ENCODE assay signal across 11 mouse cellular contexts in the genomic region with DNA sequence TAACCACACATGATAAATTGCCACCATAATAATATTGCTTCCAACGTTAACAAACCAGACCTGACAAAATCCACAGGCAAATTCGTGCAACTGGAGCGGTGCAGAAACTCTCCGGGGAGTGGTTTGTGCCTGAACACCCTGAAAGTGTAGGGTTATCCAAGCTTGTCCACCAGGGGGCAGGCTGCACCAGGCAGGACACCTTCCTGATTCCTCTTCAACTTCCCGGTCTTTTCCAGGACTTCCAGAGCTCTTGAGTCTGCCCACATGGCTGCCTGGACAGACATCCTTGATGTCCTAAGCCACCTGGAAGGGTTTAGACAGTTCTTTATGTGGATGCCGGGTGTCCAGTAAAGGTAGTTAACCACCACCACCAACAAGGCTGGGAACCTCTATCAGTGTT. TPM values are rescaled to one million over a fixed set of nuclear protein-coding genes. Genes with fewer than 3 reads are reported as not detected.
DNase-seq lines count a peak whose midpoint lies in the region; ATAC-seq and TF ChIP-seq lines count a peak whose summit lies in the region.
"Had no signal": no experiment of that assay in that cellular context is flagged by ENCODE, and none has a peak within 500 bp of the region (broad histone marks: within the 10 kb centered on the region; RNA-seq: fewer than 3 reads in every experiment).

No protein-coding gene starts in this region.

- intact Hi-C loops in gastrocnemius, postnatal 14 days (cut with DNase I; ENCODE audit: low total_unique reads) = no loop called here

- peak; percentile 81 for TF ChIP-seq CTCF in lung, embryonic 14.5 days (IDR thresholded peaks at IDR 0.05; ENCODE audit: low read depth)

- no peaks in the 10 kb centered on the region for H3K27me3 ChIP-seq in forebrain, embryonic 14.5 days (replicated peaks; ENCODE audit: control insufficient read depth, insufficient read depth, low read length)
- no peaks in the 10 kb centered on the region for H3K27me3 ChIP-seq in forebrain, embryonic 15.5 days
- no peaks in the 10 kb centered on the region for H3K27me3 ChIP-seq in midbrain, embryonic 14.5 days (ENCODE audit: control insufficient read depth, insufficient read depth, low read length)
- no peaks in the 10 kb centered on the region for H3K27me3 ChIP-seq in midbrain, embryonic 15.5 days (replicated peaks)
- H3K27me3 ChIP-seq in lung, embryonic 14.5 days (ENCODE audit: insufficient read depth, low read length) = no peaks in the 10 kb centered on the region
- H3K27me3 ChIP-seq: lung, embryonic 15.5 days; stomach, embryonic 15.5 days had no signal

- peak; percentile 47 for DNase-seq in forebrain, embryonic 14.5 days (ENCODE audit: low spot score)
- peak; percentile 46 for DNase-seq in midbrain, embryonic 14.5 days
- peak; percentile 85 for DNase-seq in adrenal gland, postnatal 10 days
- DNase-seq in gastrocnemius, postnatal 14 days = peak; percentile 64
- DNase-seq in lung, embryonic 14.5 days = peak; percentile 74
- peak; percentile 77 for DNase-seq in urinary bladder, postnatal 14 days (ENCODE audit: low spot score)

- no peaks in the 10 kb centered on the region for H3K9me3 ChIP-seq in forebrain, embryonic 14.5 days (replicated peaks; ENCODE audit: control insufficient read depth, low read length)
- no peaks in the 10 kb centered on the region for H3K9me3 ChIP-seq in forebrain, embryonic 15.5 days
- H3K9me3 ChIP-seq in midbrain, embryonic 14.5 days (ENCODE audit: control insufficient read depth, low read length) = no peaks in the 10 kb centered on the region
- no peaks in the 10 kb centered on the region for H3K9me3 ChIP-seq in midbrain, embryonic 15.5 days
- H3K9me3 ChIP-seq in lung, embryonic 14.5 days (ENCODE audit: low read depth, low read length) = no peaks in the 10 kb centered on the region
- H3K9me3 ChIP-seq: lung, embryonic 15.5 days; stomach, embryonic 15.5 days had no signal

- H3K9ac ChIP-seq in forebrain, embryonic 14.5 days (ENCODE audit: low read length) = no peak overlapping the region
- H3K9ac ChIP-seq in forebrain, embryonic 15.5 days (replicated peaks) = no peak overlapping the region
- no peak overlapping the region for H3K9ac ChIP-seq in midbrain, embryonic 14.5 days (replicated peaks; ENCODE audit: low read length)
- no peak overlapping the region for H3K9ac ChIP-seq in midbrain, embryonic 15.5 days
- H3K9ac ChIP-seq in lung, embryonic 14.5 days = no peak overlapping the region
- H3K9ac ChIP-seq: lung, embryonic 15.5 days; stomach, embryonic 15.5 days had no signal

- H3K4me1 ChIP-seq in forebrain, embryonic 14.5 days (ENCODE audit: control insufficient read depth, insufficient read depth, low read length) = no peaks in the 10 kb centered on the region
- H3K4me1 ChIP-seq in forebrain, embryonic 15.5 days = no peaks in the 10 kb centered on the region
- no peaks in the 10 kb centered on the region for H3K4me1 ChIP-seq in midbrain, embryonic 14.5 days (ENCODE audit: control insufficient read depth, insufficient read depth, low read length)
- no peaks in the 10 kb centered on the region for H3K4me1 ChIP-seq in midbrain, embryonic 15.5 days
- no peaks in the 10 kb centered on the region for H3K4me1 ChIP-seq in lung, embryonic 14.5 days (ENCODE audit: insufficient read depth)
- H3K4me1 ChIP-seq: stomach, embryonic 15.5 days had no signal

- no peaks in the 10 kb centered on the region for H3K36me3 ChIP-seq in forebrain, embryonic 14.5 days (ENCODE audit: control insufficient read depth, insufficient read depth, low read length)
- no peaks in the 10 kb centered on the region for H3K36me3 ChIP-seq in forebrain, embryonic 15.5 days
- H3K36me3 ChIP-seq in midbrain, embryonic 14.5 days (ENCODE audit: control insufficient read depth, insufficient read depth, low read length) = no peaks in the 10 kb centered on the region
- H3K36me3 ChIP-seq in midbrain, embryonic 15.5 days (replicated peaks) = no peaks in the 10 kb centered on the region
- H3K36me3 ChIP-seq in lung, embryonic 14.5 days (ENCODE audit: insufficient read depth) = no peaks in the 10 kb centered on the region
- H3K36me3 ChIP-seq: lung, embryonic 15.5 days; stomach, embryonic 15.5 days had no signal

- H3K27ac ChIP-seq in forebrain, embryonic 14.5 days (ENCODE audit: low read depth, low read length) = no peak overlapping the region
- no peak overlapping the region for H3K27ac ChIP-seq in forebrain, embryonic 15.5 days (replicated peaks)
- no peak overlapping the region for H3K27ac ChIP-seq in midbrain, embryonic 14.5 days (replicated peaks; ENCODE audit: low read depth, low read length)
- H3K27ac ChIP-seq in midbrain, embryonic 15.5 days = no peak overlapping the region
- H3K27ac ChIP-seq in lung, embryonic 14.5 days (ENCODE audit: low read depth) = no peak overlapping the region
- H3K27ac ChIP-seq: lung, embryonic 15.5 days; stomach, embryonic 15.5 days had no signal

- no peak overlapping the region for H3K4me3 ChIP-seq in forebrain, embryonic 14.5 days (ENCODE audit: low read depth, low read length)
- no peak overlapping the region for H3K4me3 ChIP-seq in forebrain, embryonic 15.5 days
- no peak overlapping the region for H3K4me3 ChIP-seq in midbrain, embryonic 14.5 days (replicated peaks; ENCODE audit: low read depth, low read length)
- H3K4me3 ChIP-seq in midbrain, embryonic 15.5 days = no peak overlapping the region
- H3K4me3 ChIP-seq in lung, embryonic 14.5 days (ENCODE audit: low read depth, low read length) = no peak overlapping the region
- H3K4me3 ChIP-seq: lung, embryonic 15.5 days; stomach, embryonic 15.5 days had no signal

- no peak for ATAC-seq in forebrain, embryonic 14.5 days
- no peak for ATAC-seq in forebrain, embryonic 15.5 days (replicated peaks)
- ATAC-seq in midbrain, embryonic 14.5 days (ENCODE audit: low FRiP score, low TSS enrichment) = no peak
- no peak for ATAC-seq in midbrain, embryonic 15.5 days (replicated peaks)
- ATAC-seq in lung, embryonic 14.5 days (ENCODE audit: insufficient read depth) = no peak

- H3K4me2 ChIP-seq in forebrain, embryonic 14.5 days (ENCODE audit: low read length) = no peak overlapping the region
- H3K4me2 ChIP-seq in forebrain, embryonic 15.5 days (replicated peaks) = no peak overlapping the region
- H3K4me2 ChIP-seq in midbrain, embryonic 14.5 days (ENCODE audit: low read length) = no peak overlapping the region
- H3K4me2 ChIP-seq in midbrain, embryonic 15.5 days = no peak overlapping the region
- H3K4me2 ChIP-seq in lung, embryonic 14.5 days = no peak overlapping the region
- H3K4me2 ChIP-seq: lung, embryonic 15.5 days; stomach, embryonic 15.5 days had no signal

- 36% methylated on average over 6 of the region's 6 CpGs for WGBS in forebrain, embryonic 14.5 days
- 39% methylated on average over 6 of the region's 6 CpGs for WGBS in forebrain, embryonic 15.5 days
- WGBS in midbrain, embryonic 14.5 days = 42% methylated on average over 6 of the region's 6 CpGs
- whole genome bisulfite sequencing in midbrain, embryonic 15.5 days = 41% methylated on average over 6 of the region's 6 CpGs
- 36% methylated on average over 6 of the region's 6 CpGs for WGBS in lung, embryonic 14.5 days

RNA-seq across cellular contexts. Expression of a gene that starts 9.3 kb away (rescaled TPM):
- polyA plus RNA-seq in forebrain, embryonic 14.5 days (2014; fragmentation: Nextera tagmentation; extraction: Ambion mirVana) = 10.1 and 11.6 TPM in 2 replicates
- 9.9 and 12.1 TPM in 2 replicates for polyA plus RNA-seq in forebrain, embryonic 15.5 days (2015; fragmentation: Nextera tagmentation; extraction: Ambion mirVana)
- polyA plus RNA-seq in midbrain, embryonic 14.5 days (2014; fragmentation: Nextera tagmentation; extraction: Ambion mirVana) = 11.1 and 17.6 TPM in 2 replicates
- polyA plus RNA-seq in midbrain, embryonic 15.5 days (2015; fragmentation: Nextera tagmentation; extraction: Ambion mirVana) = 13.6 and 14.4 TPM in 2 replicates
- total RNA-seq in adrenal gland, postnatal 10 days (2021) = 10 to 100 TPM; 12.3 to 21.7 TPM
- total RNA-seq in gastrocnemius, postnatal 14 days (2021) = 1 to 10 TPM; 5.9 to 6.0 TPM
- polyA plus RNA-seq in lung, embryonic 14.5 days (2014; fragmentation: Nextera tagmentation; extraction: Ambion mirVana) = 10.2 and 11.6 TPM in 2 replicates

RNA-seq across cellular contexts. Expression of a gene that starts 16.5 kb away (rescaled TPM):
- polyA plus RNA-seq in forebrain, embryonic 14.5 days (2014; fragmentation: Nextera tagmentation; extraction: Ambion mirVana) = not detected in 2 replicates
- polyA plus RNA-seq in forebrain, embryonic 15.5 days (2015; fragmentation: Nextera tagmentation; extraction: Ambion mirVana) = not detected in 2 replicates
- polyA plus RNA-seq in midbrain, embryonic 14.5 days (2014; fragmentation: Nextera tagmentation; extraction: Ambion mirVana) = 0.49 TPM in 1 of 2 replicates, not detected in the other
- polyA plus RNA-seq in midbrain, embryonic 15.5 days (2015; fragmentation: Nextera tagmentation; extraction: Ambion mirVana) = not detected in 2 replicates
- total RNA-seq in adrenal gland, postnatal 10 days (2021) = not detected
- not detected for total RNA-seq in gastrocnemius, postnatal 14 days (2021)
- not detected in 2 replicates for polyA plus RNA-seq in lung, embryonic 14.5 days (2014; fragmentation: Nextera tagmentation; extraction: Ambion mirVana)
- total RNA-seq: gastrocnemius, postnatal 4 days had no signal
- polyA plus RNA-seq: lung, embryonic 15.5 days; stomach, embryonic 15.5 days had no signal

RNA-seq across cellular contexts. Expression of a gene that starts 17.8 kb away (rescaled TPM):
- 14.4 and 15.8 TPM in 2 replicates for polyA plus RNA-seq in forebrain, embryonic 14.5 days (2014; fragmentation: Nextera tagmentation; extraction: Ambion mirVana)
- polyA plus RNA-seq in forebrain, embryonic 15.5 days (2015; fragmentation: Nextera tagmentation; extraction: Ambion mirVana) = 17.0 and 17.8 TPM in 2 replicates
- 13.1 and 14.2 TPM in 2 replicates for polyA plus RNA-seq in midbrain, embryonic 14.5 days (2014; fragmentation: Nextera tagmentation; extraction: Ambion mirVana)
- polyA plus RNA-seq in midbrain, embryonic 15.5 days (2015; fragmentation: Nextera tagmentation; extraction: Ambion mirVana) = 13.0 and 15.3 TPM in 2 replicates
- total RNA-seq in adrenal gland, postnatal 10 days (2021) = 10 to 100 TPM in 1 of 2 experiments, 1 to 10 TPM in 1; 7.9 to 10.1 TPM
- 1 to 10 TPM; 4.1 to 4.7 TPM for total RNA-seq in gastrocnemius, postnatal 14 days (2021)
- 16.4 and 17.5 TPM in 2 replicates for polyA plus RNA-seq in lung, embryonic 14.5 days (2014; fragmentation: Nextera tagmentation; extraction: Ambion mirVana)

RNA-seq across cellular contexts. Expression of a gene that starts 19.7 kb away (rescaled TPM):
- polyA plus RNA-seq in forebrain, embryonic 14.5 days (2014; fragmentation: Nextera tagmentation; extraction: Ambion mirVana) = 0.17 TPM in 1 of 2 replicates, not detected in the other
- 0.49 TPM in 1 of 2 replicates, not detected in the other for polyA plus RNA-seq in forebrain, embryonic 15.5 days (2015; fragmentation: Nextera tagmentation; extraction: Ambion mirVana)
- 0.30 and 0.43 TPM in 2 replicates for polyA plus RNA-seq in midbrain, embryonic 14.5 days (2014; fragmentation: Nextera tagmentation; extraction: Ambion mirVana)
- polyA plus RNA-seq in midbrain, embryonic 15.5 days (2015; fragmentation: Nextera tagmentation; extraction: Ambion mirVana) = 0.19 and 0.30 TPM in 2 replicates
- total RNA-seq in adrenal gland, postnatal 10 days (2021) = not detected
- not detected for total RNA-seq in gastrocnemius, postnatal 14 days (2021)
- polyA plus RNA-seq in lung, embryonic 14.5 days (2014; fragmentation: Nextera tagmentation; extraction: Ambion mirVana) = 0.29 and 0.41 TPM in 2 replicates
- total RNA-seq: gastrocnemius, postnatal 4 days had no signal

RNA-seq across cellular contexts. Expression of a gene that starts 24.5 kb away (rescaled TPM):
- 32.2 and 40.5 TPM in 2 replicates for polyA plus RNA-seq in forebrain, embryonic 14.5 days (2014; fragmentation: Nextera tagmentation; extraction: Ambion mirVana)
- polyA plus RNA-seq in forebrain, embryonic 15.5 days (2015; fragmentation: Nextera tagmentation; extraction: Ambion mirVana) = 41.0 and 42.1 TPM in 2 replicates
- polyA plus RNA-seq in midbrain, embryonic 14.5 days (2014; fragmentation: Nextera tagmentation; extraction: Ambion mirVana) = 41.0 and 48.6 TPM in 2 replicates
- 42.2 and 44.7 TPM in 2 replicates for polyA plus RNA-seq in midbrain, embryonic 15.5 days (2015; fragmentation: Nextera tagmentation; extraction: Ambion mirVana)
- total RNA-seq in adrenal gland, postnatal 10 days (2021) = 10 to 100 TPM; 15.8 to 21.3 TPM
- total RNA-seq in gastrocnemius, postnatal 14 days (2021) = 1 to 10 TPM; 4.8 to 5.3 TPM
- polyA plus RNA-seq in lung, embryonic 14.5 days (2014; fragmentation: Nextera tagmentation; extraction: Ambion mirVana) = 21.2 and 21.4 TPM in 2 replicates
